Mouse (Mus musculus): ENCODE data around the gene Gm11938. TPM values are rescaled to one million over a fixed set of nuclear protein-coding genes. Genes with fewer than 3 reads are reported as not detected.
"Not testable (repeated sequence)": the region's sequence is repeated elsewhere in the genome, so short reads cannot be mapped to it uniquely, and the experiment has no call there.

Gene Gm11938
- not detected in 2 replicates for polyA plus RNA-seq (2014; fragmentation: Nextera tagmentation; extraction: Ambion mirVana)

- H3K9ac ChIP-seq (ENCODE audit: low read depth, low read length); H3K27me3 ChIP-seq (ENCODE audit: control insufficient read depth, insufficient read depth, low read length); H3K4me3 ChIP-seq (ENCODE audit: low read depth, low read length); H3K9me3 ChIP-seq (replicated peaks; ENCODE audit: control insufficient read depth, low read length); H3K4me1 ChIP-seq (ENCODE audit: control insufficient read depth, insufficient read depth, low read length); H3K36me3 ChIP-seq (ENCODE audit: control insufficient read depth, insufficient read depth, low read length); H3K27ac ChIP-seq (ENCODE audit: low read depth, low read length); H3K4me2 ChIP-seq; ATAC-seq (replicated peaks; ENCODE audit: insufficient number of reproducible peaks, low FRiP score, low TSS enrichment): not testable (repeated sequence)
- WGBS (ENCODE audit: insufficient replicate concordance): 70% methylated on average over 1 of the region's 1 CpGs
Measured at GRCm38 (mm10) chr11:99603208-99603607, at the start of gene Gm11938. Gene Gm11938 (minus strand): TSS chr11:99603308.

- H3K4me3 ChIP-seq (ENCODE audit: low read depth, low read length): no peak within 1 kb of the TSS
- H3K36me3 ChIP-seq (ENCODE audit: control insufficient read depth, insufficient read depth, low read length): no peaks in the 10 kb centered on the region
- H3K4me2 ChIP-seq: no peak within 1 kb of the TSS
- no peaks in the 10 kb centered on the region for H3K27me3 ChIP-seq (ENCODE audit: control insufficient read depth, insufficient read depth, low read length)
- no peaks in the 10 kb centered on the region for H3K9me3 ChIP-seq (replicated peaks; ENCODE audit: control insufficient read depth, low read length)
- 78% methylated on average over 2 of the region's 2 CpGs for WGBS (ENCODE audit: insufficient replicate concordance)
- H3K9ac ChIP-seq (ENCODE audit: low read depth, low read length): no peak within 1 kb of the TSS
- no peak for ATAC-seq (replicated peaks; ENCODE audit: insufficient number of reproducible peaks, low FRiP score, low TSS enrichment)
- H3K27ac ChIP-seq (ENCODE audit: low read depth, low read length): no peak within 1 kb of the TSS
- no peaks in the 10 kb centered on the region for H3K4me1 ChIP-seq (ENCODE audit: control insufficient read depth, insufficient read depth, low read length)
Measured at GRCm38 (mm10) chr11:99650136-99650535, 47.0 kb upstream of the Gm11938 start, which contains the start of gene Gm11555. Gene Gm11555 (minus strand): TSS chr11:99650236.

GRCm38 (mm10) chr11:99646444-99646843 lies 43.3 kb upstream of the Gm11938 start:
- WGBS (ENCODE audit: insufficient replicate concordance): 81% methylated on average over 15 of the region's 15 CpGs
- no peak for ATAC-seq (replicated peaks; ENCODE audit: insufficient number of reproducible peaks, low FRiP score, low TSS enrichment)
- H3K27me3 ChIP-seq (ENCODE audit: control insufficient read depth, insufficient read depth, low read length): no peaks in the 10 kb centered on the region
- H3K27ac ChIP-seq (ENCODE audit: low read depth, low read length): no peak overlapping the region
- H3K4me2 ChIP-seq: no peak overlapping the region
- no peak overlapping the region for H3K4me3 ChIP-seq (ENCODE audit: low read depth, low read length)
- H3K9me3 ChIP-seq (replicated peaks; ENCODE audit: control insufficient read depth, low read length): no peaks in the 10 kb centered on the region
- H3K4me1 ChIP-seq (ENCODE audit: control insufficient read depth, insufficient read depth, low read length): no peaks in the 10 kb centered on the region
- no peaks in the 10 kb centered on the region for H3K36me3 ChIP-seq (ENCODE audit: control insufficient read depth, insufficient read depth, low read length)
- H3K9ac ChIP-seq (ENCODE audit: low read depth, low read length): no peak overlapping the region

- Histone ChIP-seq H3K9me3 (replicated peaks; ENCODE audit: control insufficient read depth, low read length) (no peaks in the 10 kb centered on the region), H3K4me2 (no peak overlapping the region), H3K9ac (ENCODE audit: low read depth, low read length) (no peak overlapping the region), H3K4me3 (ENCODE audit: low read depth, low read length) (no peak overlapping the region), H3K4me1 (ENCODE audit: control insufficient read depth, insufficient read depth, low read length) (no peaks in the 10 kb centered on the region), H3K27ac (ENCODE audit: low read depth, low read length) (no peak overlapping the region), H3K36me3 (ENCODE audit: control insufficient read depth, insufficient read depth, low read length) (no peaks in the 10 kb centered on the region), H3K27me3 (ENCODE audit: control insufficient read depth, insufficient read depth, low read length) (no peaks in the 10 kb centered on the region)
- 75% methylated on average over 3 of the region's 3 CpGs for WGBS (ENCODE audit: insufficient replicate concordance)
- no peak for ATAC-seq (replicated peaks; ENCODE audit: insufficient number of reproducible peaks, low FRiP score, low TSS enrichment)
Measured at GRCm38 (mm10) chr11:99644351-99644750, 41.2 kb upstream of the Gm11938 start.

- not testable (repeated sequence) for H3K27ac ChIP-seq (ENCODE audit: low read depth, low read length); H3K9me3 ChIP-seq (replicated peaks; ENCODE audit: control insufficient read depth, low read length); H3K27me3 ChIP-seq (ENCODE audit: control insufficient read depth, insufficient read depth, low read length); H3K4me1 ChIP-seq (ENCODE audit: control insufficient read depth, insufficient read depth, low read length); H3K9ac ChIP-seq (ENCODE audit: low read depth, low read length); H3K4me2 ChIP-seq; H3K4me3 ChIP-seq (ENCODE audit: low read depth, low read length); ATAC-seq (replicated peaks; ENCODE audit: insufficient number of reproducible peaks, low FRiP score, low TSS enrichment); H3K36me3 ChIP-seq (ENCODE audit: control insufficient read depth, insufficient read depth, low read length)
- WGBS (ENCODE audit: insufficient replicate concordance): 70% methylated on average over 9 of the region's 9 CpGs
Measured at GRCm38 (mm10) chr11:99643635-99644139, 40.6 kb upstream of the Gm11938 start, which contains the start of gene Krtap4-7. Gene Krtap4-7 (minus strand): TSS chr11:99644089.

- no peaks in the 10 kb centered on the region for H3K9me3 ChIP-seq (replicated peaks; ENCODE audit: control insufficient read depth, low read length)
- WGBS (ENCODE audit: insufficient replicate concordance): 20% methylated on average over 1 of the region's 1 CpGs
- no peaks in the 10 kb centered on the region for H3K27me3 ChIP-seq (ENCODE audit: control insufficient read depth, insufficient read depth, low read length)
- H3K4me2 ChIP-seq: no peak overlapping the region
- no peak overlapping the region for H3K9ac ChIP-seq (ENCODE audit: low read depth, low read length)
- H3K27ac ChIP-seq (ENCODE audit: low read depth, low read length): no peak overlapping the region
- ATAC-seq (replicated peaks; ENCODE audit: insufficient number of reproducible peaks, low FRiP score, low TSS enrichment): no peak
- H3K4me1 ChIP-seq (ENCODE audit: control insufficient read depth, insufficient read depth, low read length): no peaks in the 10 kb centered on the region
- H3K36me3 ChIP-seq (ENCODE audit: control insufficient read depth, insufficient read depth, low read length): no peaks in the 10 kb centered on the region
- H3K4me3 ChIP-seq (ENCODE audit: low read depth, low read length): no peak overlapping the region
Measured at GRCm38 (mm10) chr11:99640926-99641325, 37.8 kb upstream of the Gm11938 start.

GRCm38 (mm10) chr11:99637086-99637485 lies 34.0 kb upstream of the Gm11938 start:
- Histone ChIP-seq H3K4me2 (no peak overlapping the region), H3K27ac (ENCODE audit: low read depth, low read length) (no peak overlapping the region), H3K27me3 (ENCODE audit: control insufficient read depth, insufficient read depth, low read length) (no peaks in the 10 kb centered on the region), H3K9ac (ENCODE audit: low read depth, low read length) (no peak overlapping the region), H3K36me3 (ENCODE audit: control insufficient read depth, insufficient read depth, low read length) (no peaks in the 10 kb centered on the region), H3K9me3 (replicated peaks; ENCODE audit: control insufficient read depth, low read length) (no peaks in the 10 kb centered on the region), H3K4me1 (ENCODE audit: control insufficient read depth, insufficient read depth, low read length) (no peaks in the 10 kb centered on the region), H3K4me3 (ENCODE audit: low read depth, low read length) (no peak overlapping the region)
- 71% methylated on average over 1 of the region's 1 CpGs for WGBS (ENCODE audit: insufficient replicate concordance)
- no peak for ATAC-seq (replicated peaks; ENCODE audit: insufficient number of reproducible peaks, low FRiP score, low TSS enrichment)

GRCm38 (mm10) chr11:99634653-99635134 lies 31.6 kb upstream of the Gm11938 start, which contains the start of gene Krtap4-2:
Gene Krtap4-2 (minus strand): TSS chr11:99635084.
- no peak for ATAC-seq (replicated peaks; ENCODE audit: insufficient number of reproducible peaks, low FRiP score, low TSS enrichment)
- no peak within 1 kb of the TSS for H3K4me2 ChIP-seq
- no peak within 1 kb of the TSS for H3K4me3 ChIP-seq (ENCODE audit: low read depth, low read length)
- H3K36me3 ChIP-seq (ENCODE audit: control insufficient read depth, insufficient read depth, low read length): no peaks in the 10 kb centered on the region
- H3K4me1 ChIP-seq (ENCODE audit: control insufficient read depth, insufficient read depth, low read length): no peaks in the 10 kb centered on the region
- no peaks in the 10 kb centered on the region for H3K9me3 ChIP-seq (replicated peaks; ENCODE audit: control insufficient read depth, low read length)
- H3K9ac ChIP-seq (ENCODE audit: low read depth, low read length): no peak within 1 kb of the TSS
- H3K27ac ChIP-seq (ENCODE audit: low read depth, low read length): no peak within 1 kb of the TSS
- 33% methylated on average over 8 of the region's 8 CpGs for WGBS (ENCODE audit: insufficient replicate concordance)
- no peaks in the 10 kb centered on the region for H3K27me3 ChIP-seq (ENCODE audit: control insufficient read depth, insufficient read depth, low read length)

GRCm38 (mm10) chr11:99633293-99633692 lies 30.2 kb upstream of the Gm11938 start:
- H3K27me3 ChIP-seq (ENCODE audit: control insufficient read depth, insufficient read depth, low read length): no peaks in the 10 kb centered on the region
- H3K9ac ChIP-seq (ENCODE audit: low read depth, low read length): no peak overlapping the region
- H3K4me1 ChIP-seq (ENCODE audit: control insufficient read depth, insufficient read depth, low read length): no peaks in the 10 kb centered on the region
- H3K4me3 ChIP-seq (ENCODE audit: low read depth, low read length): no peak overlapping the region
- H3K9me3 ChIP-seq (replicated peaks; ENCODE audit: control insufficient read depth, low read length): no peaks in the 10 kb centered on the region
- H3K4me2 ChIP-seq: no peak overlapping the region
- no peaks in the 10 kb centered on the region for H3K36me3 ChIP-seq (ENCODE audit: control insufficient read depth, insufficient read depth, low read length)
- 54% methylated on average over 2 of the region's 2 CpGs for WGBS (ENCODE audit: insufficient replicate concordance)
- no peak for ATAC-seq (replicated peaks; ENCODE audit: insufficient number of reproducible peaks, low FRiP score, low TSS enrichment)
- H3K27ac ChIP-seq (ENCODE audit: low read depth, low read length): no peak overlapping the region

Data from heart, embryonic 11.5 days (tissue).